Mouse (Mus musculus): ENCODE measurements around the gene Abhd8. TPM values are rescaled to one million over a fixed set of nuclear protein-coding genes. Genes with fewer than 3 reads are reported as not detected.

Gene Abhd8
- polyA plus RNA-seq, 1 experiment from 2014 or later: 5.0 TPM

DNA sequence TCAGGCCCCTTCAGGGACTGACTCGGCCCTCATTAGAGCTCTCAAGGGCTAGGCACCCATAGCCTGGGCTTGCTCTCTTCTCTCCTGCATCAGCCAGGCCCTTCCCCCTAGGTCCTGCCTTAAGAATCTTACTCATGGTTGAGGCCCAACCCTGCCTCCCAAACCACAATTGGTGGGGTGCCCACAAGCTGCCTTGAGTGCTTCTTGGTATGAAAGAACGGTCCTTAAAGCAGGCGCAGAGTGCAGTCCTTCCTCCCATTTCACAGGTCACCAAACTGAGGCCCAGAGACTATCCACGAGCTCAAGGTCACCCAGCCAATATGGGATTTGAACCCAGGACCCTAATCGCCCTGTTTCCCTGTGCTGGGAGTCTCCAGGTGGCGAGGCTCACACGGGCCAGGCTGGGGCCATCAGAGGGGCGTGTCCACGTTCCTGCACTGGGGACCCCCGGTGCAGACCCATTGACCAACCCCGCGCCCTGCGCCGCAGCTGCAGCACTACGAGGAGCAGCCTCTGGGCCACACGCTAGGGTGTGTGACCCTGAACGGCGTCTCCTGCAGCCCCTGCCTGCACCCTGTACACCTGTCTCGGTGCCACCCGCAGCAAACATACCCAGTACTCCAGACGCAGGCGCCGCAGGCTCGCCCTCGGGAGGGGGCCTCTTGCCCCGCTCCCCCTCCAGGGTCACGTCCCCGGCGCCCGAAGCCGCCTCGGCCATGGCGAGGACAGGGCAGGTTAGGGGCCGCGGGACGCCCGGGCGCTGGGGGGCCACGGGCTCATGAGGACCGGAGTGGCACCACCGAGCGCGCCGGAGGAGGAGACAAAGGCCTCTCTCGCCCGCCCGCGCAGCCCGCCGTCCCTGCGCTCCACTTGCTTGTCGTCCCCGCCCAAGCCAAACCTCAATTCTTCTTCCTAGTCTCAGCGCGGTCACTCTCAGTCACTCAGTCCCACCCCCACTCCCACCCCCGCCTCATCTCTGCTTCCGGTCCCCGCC, 22.0 kb upstream of the Abhd8 start, which contains the start of gene Ano8:
Gene Ano8 (minus strand): TSS at position 822 of the 994 bp plus-strand sequence.
- WGBS (ENCODE audit: insufficient replicate concordance): 6% methylated on average over 43 of the region's 58 CpGs
- Histone ChIP-seq H3K9ac (replicated peaks) (peak within 1 kb of the TSS; percentile 62), H3K9me3 (ENCODE audit: low read length) (no peaks in the 10 kb centered on the region), H3K4me3 (ENCODE audit: low read depth, low read length) (peak within 1 kb of the TSS; percentile 57), H3K4me1 (ENCODE audit: insufficient read depth) (peaks cover 22% of the 10 kb centered on the region), H3K36me3 (replicated peaks; ENCODE audit: insufficient read depth, low read length) (0 out of 2 replicates have a peak, but pooled peaks cover 3% of the 10 kb centered on the region), H3K27me3 (ENCODE audit: insufficient read depth, low read length) (no peaks in the 10 kb centered on the region; the same call in 1 of the 2 replicates), H3K4me2 (ENCODE audit: low read depth, low read length) (peak within 1 kb of the TSS; percentile 78), H3K27ac (ENCODE audit: low read depth) (no peak within 1 kb of the TSS)
- TF ChIP-seq EP300 (IDR thresholded peaks at IDR 0.05; ENCODE audit: low read depth) (no peak), CTCF (IDR thresholded peaks at IDR 0.05; ENCODE audit: low read depth) (no peak)
- DNase-seq (peak; percentile 77), ATAC-seq (peak; percentile 9; the same call in 1 of the 2 replicates)

DNA sequence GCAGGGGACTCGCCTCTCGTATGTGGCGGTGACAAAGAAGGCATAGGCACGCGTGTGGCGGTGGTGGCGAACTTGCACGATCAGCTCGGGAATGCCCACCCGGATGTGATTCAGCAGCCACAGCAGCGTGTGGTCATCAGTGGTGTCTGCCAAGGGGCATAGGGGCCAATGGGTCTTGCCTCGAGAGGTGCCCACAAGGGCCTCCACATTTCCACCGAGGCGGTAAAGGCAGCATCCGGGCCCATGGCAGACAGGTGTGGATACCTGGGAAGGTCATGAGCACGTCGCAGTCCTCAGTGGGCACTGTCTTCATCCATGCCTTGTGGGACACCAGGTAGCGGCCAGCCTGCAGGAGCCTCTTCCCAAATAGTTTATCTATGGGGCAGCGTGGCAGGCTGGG, 21.3 kb upstream of the Abhd8 start:
- no peaks in the 10 kb centered on the region; the same call in 1 of the 2 replicates for H3K27me3 ChIP-seq (ENCODE audit: insufficient read depth, low read length)
- DNase-seq: no peak
- no peak for ATAC-seq
- H3K27ac ChIP-seq (ENCODE audit: low read depth): no peak overlapping the region
- H3K4me3 ChIP-seq (ENCODE audit: low read depth, low read length): no peak overlapping the region
- 89% methylated on average over 19 of the region's 19 CpGs for WGBS (ENCODE audit: insufficient replicate concordance)
- TF ChIP-seq EP300 (IDR thresholded peaks at IDR 0.05; ENCODE audit: low read depth) (no peak), CTCF (IDR thresholded peaks at IDR 0.05; ENCODE audit: low read depth) (no peak)
- H3K4me2 ChIP-seq (ENCODE audit: low read depth, low read length): 0 out of 2 replicates have a peak overlapping the region, but pooled peaks have one; percentile 78
- H3K9ac ChIP-seq (replicated peaks): no peak overlapping the region
- no peaks in the 10 kb centered on the region for H3K36me3 ChIP-seq (replicated peaks; ENCODE audit: insufficient read depth, low read length)
- H3K9me3 ChIP-seq (ENCODE audit: low read length): no peaks in the 10 kb centered on the region
- H3K4me1 ChIP-seq (ENCODE audit: insufficient read depth): peaks cover 22% of the 10 kb centered on the region

- Histone ChIP-seq H3K9ac (replicated peaks) (no peak overlapping the region), H3K4me2 (ENCODE audit: low read depth, low read length) (no peak overlapping the region), H3K4me3 (ENCODE audit: low read depth, low read length) (no peak overlapping the region), H3K36me3 (replicated peaks; ENCODE audit: insufficient read depth, low read length) (no peaks in the 10 kb centered on the region), H3K4me1 (ENCODE audit: insufficient read depth) (peaks cover 13% of the 10 kb centered on the region), H3K9me3 (ENCODE audit: low read length) (no peaks in the 10 kb centered on the region), H3K27me3 (ENCODE audit: insufficient read depth, low read length) (no peaks in the 10 kb centered on the region; the same call in 1 of the 2 replicates), H3K27ac (ENCODE audit: low read depth) (no peak overlapping the region)
- TF ChIP-seq EP300 (IDR thresholded peaks at IDR 0.05; ENCODE audit: low read depth): no peak
- no peak for TF ChIP-seq CTCF (IDR thresholded peaks at IDR 0.05; ENCODE audit: low read depth)
- DNase-seq (peak; percentile 72), ATAC-seq (no peak)
- 59% methylated on average over 8 of the region's 8 CpGs for WGBS (ENCODE audit: insufficient replicate concordance)
Observed at GRCm38 (mm10) chr8:71483932-71484331, 20.5 kb upstream of the Abhd8 start.

DNA sequence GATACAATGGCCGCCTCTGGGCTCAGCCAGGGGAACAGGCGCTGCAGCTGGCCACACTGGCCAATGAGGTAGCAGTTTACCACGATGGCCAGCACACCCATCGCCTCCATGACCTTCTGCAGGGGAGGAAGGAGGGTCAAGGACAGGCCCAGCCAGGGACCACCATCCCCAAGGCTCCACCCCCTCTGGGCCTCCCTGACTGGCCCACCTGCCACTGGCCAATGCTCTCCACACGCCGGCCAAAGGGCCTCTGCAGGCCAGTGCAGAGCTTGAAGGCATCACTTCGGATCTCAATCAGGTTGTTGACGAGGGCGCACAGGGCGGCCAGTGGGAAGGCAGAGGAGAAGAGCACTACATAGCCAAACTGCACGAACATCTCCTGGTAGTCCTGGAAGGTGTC, 15.5 kb upstream of the Abhd8 start:
- no peak overlapping the region for H3K4me2 ChIP-seq (ENCODE audit: low read depth, low read length)
- ATAC-seq: no peak

GRCm38 (mm10) chr8:71477196-71477845, 13.9 kb upstream of the Abhd8 start:
- Histone ChIP-seq H3K9ac (replicated peaks) (no peak overlapping the region), H3K4me1 (ENCODE audit: insufficient read depth) (no peaks in the 10 kb centered on the region; the same call in 1 of the 2 replicates), H3K4me3 (ENCODE audit: low read depth, low read length) (peak overlapping the region; percentile 55; the same call in 1 of the 2 replicates), H3K36me3 (replicated peaks; ENCODE audit: insufficient read depth, low read length) (peaks cover 31% of the 10 kb centered on the region), H3K9me3 (ENCODE audit: low read length) (no peaks in the 10 kb centered on the region), H3K27me3 (ENCODE audit: insufficient read depth, low read length) (no peaks in the 10 kb centered on the region; the same call in 1 of the 2 replicates), H3K27ac (ENCODE audit: low read depth) (no peak overlapping the region), H3K4me2 (ENCODE audit: low read depth, low read length) (peak overlapping the region; percentile 90)
- peak; percentile 67 for TF ChIP-seq CTCF (IDR thresholded peaks at IDR 0.05; ENCODE audit: low read depth)
- TF ChIP-seq EP300 (IDR thresholded peaks at IDR 0.05; ENCODE audit: low read depth): no peak
- no peak for ATAC-seq
- 46% methylated on average over 14 of the region's 14 CpGs for WGBS (ENCODE audit: insufficient replicate concordance)
- DNase-seq: no peak

More for the DNA sequence above, 15.5 kb upstream of the Abhd8 start:
- no peak overlapping the region for H3K4me3 ChIP-seq (ENCODE audit: low read depth, low read length)
- 84% methylated on average over 11 of the region's 11 CpGs for WGBS (ENCODE audit: insufficient replicate concordance)
- DNase-seq: no peak
- no peaks in the 10 kb centered on the region; the same call in 1 of the 2 replicates for H3K27me3 ChIP-seq (ENCODE audit: insufficient read depth, low read length)
- TF ChIP-seq CTCF (IDR thresholded peaks at IDR 0.05; ENCODE audit: low read depth): no peak
- no peak for TF ChIP-seq EP300 (IDR thresholded peaks at IDR 0.05; ENCODE audit: low read depth)
- H3K4me1 ChIP-seq (ENCODE audit: insufficient read depth): no peaks in the 10 kb centered on the region; the same call in 1 of the 2 replicates
- peaks cover 16% of the 10 kb centered on the region for H3K36me3 ChIP-seq (replicated peaks; ENCODE audit: insufficient read depth, low read length)
- no peaks in the 10 kb centered on the region for H3K9me3 ChIP-seq (ENCODE audit: low read length)
- no peak overlapping the region for H3K27ac ChIP-seq (ENCODE audit: low read depth)
- no peak overlapping the region for H3K9ac ChIP-seq (replicated peaks)
